Comparison of ENCODE assay signal across 10 mouse cellular contexts in genomic region chr15:98976763-98977758, GRCm38 (mm10). TPM values are rescaled to one million over a fixed set of nuclear protein-coding genes. Genes with fewer than 3 reads are reported as not detected.
DNase-seq lines count a peak whose midpoint lies in the region; ATAC-seq lines count a peak whose summit lies in the region.
"Had no signal": no experiment of that assay in that cellular context is flagged by ENCODE, and none has a peak within 500 bp of the region (broad histone marks: within the 10 kb centered on the region; RNA-seq: fewer than 3 reads in every experiment).

No protein-coding gene starts in this region.

- no peak for ATAC-seq in kidney, embryonic 14.5 days (ENCODE audit: low FRiP score, low TSS enrichment)
- ATAC-seq in midbrain, embryonic 15.5 days (replicated peaks), result no peak
- ATAC-seq: Patski had no signal

- H3K27me3 ChIP-seq in kidney, embryonic 14.5 days (ENCODE audit: control insufficient read depth, insufficient read depth, low read length), result no peaks in the 10 kb centered on the region
- no peaks in the 10 kb centered on the region for H3K27me3 ChIP-seq in hindbrain, embryonic 10.5 days (ENCODE audit: insufficient read depth, poor library complexity, severe bottlenecking)
- H3K27me3 ChIP-seq in midbrain, embryonic 15.5 days (replicated peaks), result no peaks in the 10 kb centered on the region
- H3K27me3 ChIP-seq: Patski had no signal

- WGBS in kidney, embryonic 14.5 days, result 61% methylated on average over 21 of the region's 21 CpGs
- WGBS in hindbrain, embryonic 10.5 days, result 75% methylated on average over 21 of the region's 21 CpGs
- 52% methylated on average over 21 of the region's 21 CpGs for WGBS in midbrain, embryonic 15.5 days

- DNase-seq in kidney, adult 18-20 months, result peak; percentile 46
- peak; percentile 60 for DNase-seq in adipocyte (ENCODE audit: low spot score)
- no peak for DNase-seq in hindbrain, embryonic 10.5 days (ENCODE audit: low spot score)
- DNase-seq in spleen, postnatal 4 days (ENCODE audit: low spot score in 2 of 2), result no peak
- no peak for DNase-seq in urinary bladder, postnatal 25 days (ENCODE audit: low spot score)
- DNase-seq in cerebellum, postnatal 4 days (ENCODE audit: low spot score in 2 of 2), result no peak

- no peaks in the 10 kb centered on the region for H3K36me3 ChIP-seq in kidney, embryonic 14.5 days (ENCODE audit: control insufficient read depth, insufficient read depth, low read length)
- no peaks in the 10 kb centered on the region for H3K36me3 ChIP-seq in hindbrain, embryonic 10.5 days
- H3K36me3 ChIP-seq in midbrain, embryonic 15.5 days (replicated peaks), result no peaks in the 10 kb centered on the region

- no peak overlapping the region for H3K4me2 ChIP-seq in kidney, embryonic 14.5 days (replicated peaks; ENCODE audit: low read depth, low read length)
- peak overlapping the region; percentile 49 for H3K4me2 ChIP-seq in midbrain, embryonic 15.5 days

- H3K9ac ChIP-seq in kidney, embryonic 14.5 days (ENCODE audit: low read depth, low read length), result no peak overlapping the region
- H3K9ac ChIP-seq in midbrain, embryonic 15.5 days, result peak overlapping the region; percentile 30; the same call in 1 of the 2 replicates

- H3K9me3 ChIP-seq in kidney, embryonic 14.5 days (ENCODE audit: control insufficient read depth, low read length), result no peaks in the 10 kb centered on the region
- H3K9me3 ChIP-seq in hindbrain, embryonic 10.5 days, result no peaks in the 10 kb centered on the region
- H3K9me3 ChIP-seq in midbrain, embryonic 15.5 days, result no peaks in the 10 kb centered on the region

- H3K27ac ChIP-seq in kidney, embryonic 14.5 days (ENCODE audit: low read depth, low read length), result no peak overlapping the region
- peak overlapping the region; percentile 75 for H3K27ac ChIP-seq in hindbrain, embryonic 10.5 days
- peak overlapping the region; percentile 92 for H3K27ac ChIP-seq in midbrain, embryonic 15.5 days

- H3K4me3 ChIP-seq in kidney, embryonic 14.5 days (ENCODE audit: low read length), result no peak overlapping the region
- H3K4me3 ChIP-seq in hindbrain, embryonic 10.5 days, result no peak overlapping the region
- peak overlapping the region; percentile 22 for H3K4me3 ChIP-seq in midbrain, embryonic 15.5 days

- H3K4me1 ChIP-seq in kidney, embryonic 14.5 days (ENCODE audit: control insufficient read depth, insufficient read depth, low read length), result peaks cover 3% of the 10 kb centered on the region; the same call in 1 of the 2 replicates
- peaks cover 58% of the 10 kb centered on the region for H3K4me1 ChIP-seq in hindbrain, embryonic 10.5 days (replicated peaks)
- peaks cover 56% of the 10 kb centered on the region for H3K4me1 ChIP-seq in midbrain, embryonic 15.5 days

RNA-seq across cellular contexts. Expression of gene Tuba1a, which starts 23.6 kb away (rescaled TPM):
- polyA plus RNA-seq in kidney, embryonic 14.5 days (2014; fragmentation: Nextera tagmentation; extraction: Ambion mirVana), result 891 and 921 TPM in 2 replicates
- 4,838 and 8,764 TPM in 2 replicates for polyA plus RNA-seq in hindbrain, embryonic 10.5 days (2016; fragmentation: Nextera tagmentation; extraction: Ambion mirVana)
- polyA plus RNA-seq in midbrain, embryonic 15.5 days (2015; fragmentation: Nextera tagmentation; extraction: Ambion mirVana), result 17,671 and 17,732 TPM in 2 replicates

RNA-seq across cellular contexts. Expression of gene Gm49450, which starts 23.7 kb away (rescaled TPM):
- polyA plus RNA-seq in kidney, embryonic 14.5 days (2014; fragmentation: Nextera tagmentation; extraction: Ambion mirVana), result not detected in 2 replicates
- not detected in 2 replicates for polyA plus RNA-seq in hindbrain, embryonic 10.5 days (2016; fragmentation: Nextera tagmentation; extraction: Ambion mirVana)
- polyA plus RNA-seq in midbrain, embryonic 15.5 days (2015; fragmentation: Nextera tagmentation; extraction: Ambion mirVana), result not detected in 2 replicates
- polyA plus RNA-seq: liver, embryonic 16.5 days; Patski had no signal

RNA-seq across cellular contexts. Expression of gene Tuba1b, which starts 42.7 kb away (rescaled TPM):
- polyA plus RNA-seq in kidney, embryonic 14.5 days (2014; fragmentation: Nextera tagmentation; extraction: Ambion mirVana), result 1,971 and 2,088 TPM in 2 replicates
- polyA plus RNA-seq in hindbrain, embryonic 10.5 days (2016; fragmentation: Nextera tagmentation; extraction: Ambion mirVana), result 2,254 and 2,463 TPM in 2 replicates
- polyA plus RNA-seq in midbrain, embryonic 15.5 days (2015; fragmentation: Nextera tagmentation; extraction: Ambion mirVana), result 1,136 and 1,188 TPM in 2 replicates

RNA-seq across cellular contexts. Expression of gene Tuba1c, which starts 52.6 kb away (rescaled TPM):
- 187 and 196 TPM in 2 replicates for polyA plus RNA-seq in kidney, embryonic 14.5 days (2014; fragmentation: Nextera tagmentation; extraction: Ambion mirVana)
- polyA plus RNA-seq in hindbrain, embryonic 10.5 days (2016; fragmentation: Nextera tagmentation; extraction: Ambion mirVana), result 111 and 135 TPM in 2 replicates
- polyA plus RNA-seq in midbrain, embryonic 15.5 days (2015; fragmentation: Nextera tagmentation; extraction: Ambion mirVana), result 16.4 and 20.5 TPM in 2 replicates

RNA-seq across cellular contexts. Expression of gene Lmbr1l, which starts 59.0 kb away (rescaled TPM):
- 5.5 and 8.6 TPM in 2 replicates for polyA plus RNA-seq in kidney, embryonic 14.5 days (2014; fragmentation: Nextera tagmentation; extraction: Ambion mirVana)
- polyA plus RNA-seq in hindbrain, embryonic 10.5 days (2016; fragmentation: Nextera tagmentation; extraction: Ambion mirVana), result 22.3 and 25.5 TPM in 2 replicates
- polyA plus RNA-seq in midbrain, embryonic 15.5 days (2015; fragmentation: Nextera tagmentation; extraction: Ambion mirVana), result 35.5 and 38.3 TPM in 2 replicates

Comparison
In these comparisons a context has a peak if more than half of its experiments do, and no peak if none do; other contexts are left out.
1. DNase-seq: peak in kidney, adult 18-20 months (single experiment) and adipocyte (single experiment); none in hindbrain, embryonic 10.5 days (single experiment), spleen, postnatal 4 days (0 of 2), urinary bladder, postnatal 25 days (single experiment) and cerebellum, postnatal 4 days (0 of 2).